Mouse (Mus musculus): Measurements from ENCODE around the gene H2-Ke6. TPM values are rescaled to one million over a fixed set of nuclear protein-coding genes. Genes with fewer than 3 reads are reported as not detected.

Gene H2-Ke6
- polyA plus RNA-seq (2017; shearing (Covaris generic)): 225 TPM

DNA sequence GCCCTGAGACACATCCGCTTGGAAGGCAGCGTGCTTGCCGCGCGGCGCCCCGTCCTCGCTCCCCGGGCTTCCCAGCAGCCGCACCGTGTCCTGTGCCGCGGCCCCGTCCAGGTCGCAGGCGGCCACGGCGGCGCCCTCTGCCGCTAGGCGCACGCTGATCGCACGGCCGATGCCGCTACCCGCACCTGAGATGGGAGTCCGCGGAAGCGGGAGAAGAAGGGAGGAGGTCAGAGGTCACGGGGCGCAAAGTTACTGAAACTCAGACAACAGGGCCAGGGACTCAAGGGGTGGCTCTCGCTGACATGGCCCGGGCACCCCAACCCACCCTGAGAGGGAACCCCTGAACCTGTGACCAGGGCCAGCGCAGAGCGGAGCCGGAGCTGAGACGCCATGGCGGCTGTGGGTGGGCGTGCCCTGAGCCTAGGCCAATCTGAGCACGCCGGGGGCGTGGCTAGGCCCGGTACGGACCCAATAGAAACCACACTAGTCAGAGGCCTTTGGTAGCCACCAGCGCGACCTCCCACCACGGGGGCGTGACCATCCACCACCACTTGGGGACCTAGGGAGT, at the start of gene H2-Ke6:
Gene H2-Ke6 (minus strand): TSS at position 405 of the 568 bp plus-strand sequence.

DNA sequence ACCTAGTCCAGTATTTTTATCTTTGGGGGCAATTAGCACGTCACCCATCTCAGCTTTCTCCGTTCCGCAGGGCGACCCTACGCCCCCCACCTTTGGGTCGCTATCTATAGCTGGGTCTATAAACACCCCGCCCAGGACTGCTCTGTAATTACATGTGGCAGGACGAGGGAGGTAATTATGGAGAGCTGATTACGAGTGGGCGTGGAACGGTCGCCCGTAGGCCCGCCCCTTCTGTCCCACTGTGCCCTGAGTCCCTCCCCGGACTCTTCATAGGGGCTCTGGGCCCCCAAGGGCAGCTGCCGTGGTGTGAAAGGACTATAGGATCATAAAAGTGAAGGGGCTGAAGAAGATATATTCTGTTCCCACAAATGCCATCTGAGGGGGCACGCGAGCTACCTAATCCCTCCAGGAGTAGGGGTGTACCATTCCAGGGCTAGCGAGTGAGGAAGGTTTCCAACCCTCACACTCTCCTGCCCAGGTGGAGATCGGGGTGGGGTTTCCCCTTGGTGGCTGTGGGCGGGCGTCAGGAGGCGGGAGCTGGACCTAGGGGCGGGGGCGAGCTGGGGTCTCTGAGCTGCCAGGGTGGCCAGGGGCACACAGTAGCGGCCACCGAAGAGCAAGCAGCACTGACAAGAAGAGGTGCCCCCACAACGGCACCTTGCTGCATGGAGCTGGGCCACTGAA, 11.2 kb upstream of the H2-Ke6 start, which contains the start of gene Col11a2:
Gene Col11a2 (plus strand): TSS at position 560 of the 684 bp plus-strand sequence.

DNA sequence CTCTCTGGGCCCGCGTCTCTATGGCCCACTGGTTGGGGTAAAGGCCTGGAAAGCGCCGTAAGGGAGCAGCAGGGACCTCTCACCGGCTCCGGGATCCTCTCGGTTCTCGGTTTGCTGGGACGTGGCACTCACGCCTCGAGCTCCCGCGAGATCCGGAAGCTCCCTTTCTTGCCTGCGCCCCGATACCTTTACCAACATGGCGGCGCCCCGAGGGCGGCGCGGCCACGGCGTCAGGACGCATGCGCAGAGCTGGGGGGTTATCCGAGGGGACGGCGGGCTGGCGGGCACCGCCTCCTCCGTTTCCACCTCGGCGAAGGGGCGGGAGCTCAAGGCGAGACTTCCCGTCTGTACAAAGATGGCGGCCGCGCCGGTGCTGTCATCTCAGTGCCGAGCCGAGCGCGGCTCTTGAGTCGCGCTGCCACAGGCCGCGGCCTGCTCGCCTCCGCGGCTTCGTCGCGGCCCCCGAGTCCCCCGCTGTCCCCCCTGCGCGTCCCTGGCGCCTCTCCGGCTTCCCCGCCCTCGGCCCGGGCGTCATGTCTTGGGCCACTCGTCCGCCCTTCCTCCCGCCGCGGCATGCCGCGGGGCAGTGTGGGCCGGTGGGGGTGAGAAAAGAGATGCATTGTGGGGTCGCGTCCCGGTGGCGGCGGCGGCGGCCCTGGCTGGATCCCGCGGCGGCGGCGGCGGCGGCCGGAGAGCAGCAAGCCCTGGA, 3.8 kb upstream of the H2-Ke6 start, which contains the start of the genes Slc39a7 and Rxrb:
Gene Slc39a7 (minus strand): TSS at position 218 of the 709 bp plus-strand sequence.
Gene Rxrb (plus strand): TSS at position 348 of the 709 bp plus-strand sequence.

DNA sequence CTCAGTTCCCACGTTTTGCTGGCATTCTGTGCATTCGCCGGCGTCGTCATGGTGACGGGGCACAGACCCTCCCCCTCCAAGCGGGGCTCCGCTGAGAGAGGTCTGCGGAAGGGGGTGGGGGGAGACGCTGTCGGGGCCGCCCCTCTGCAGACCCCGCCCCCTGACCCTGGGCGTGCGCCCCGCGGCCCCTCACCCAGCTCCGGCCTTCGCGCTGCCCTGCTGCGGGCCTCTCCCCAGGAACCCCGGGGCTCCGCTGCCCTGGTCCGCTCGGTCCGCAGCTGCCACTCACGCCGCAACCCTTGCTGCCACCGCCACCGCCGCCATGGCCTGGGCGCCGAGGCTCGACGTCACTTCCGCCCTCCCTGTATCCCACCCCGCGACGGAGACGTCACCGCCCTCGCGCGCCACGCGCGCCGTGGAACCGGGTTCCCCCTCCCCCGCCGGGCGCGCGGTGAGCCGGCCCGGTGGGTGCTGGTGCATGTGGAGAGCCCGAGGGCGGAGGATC, 3.5 kb downstream of the H2-Ke6 start, which contains the start of gene Ring1:
Gene Ring1 (minus strand): TSS at position 364 of the 505 bp plus-strand sequence.

DNA sequence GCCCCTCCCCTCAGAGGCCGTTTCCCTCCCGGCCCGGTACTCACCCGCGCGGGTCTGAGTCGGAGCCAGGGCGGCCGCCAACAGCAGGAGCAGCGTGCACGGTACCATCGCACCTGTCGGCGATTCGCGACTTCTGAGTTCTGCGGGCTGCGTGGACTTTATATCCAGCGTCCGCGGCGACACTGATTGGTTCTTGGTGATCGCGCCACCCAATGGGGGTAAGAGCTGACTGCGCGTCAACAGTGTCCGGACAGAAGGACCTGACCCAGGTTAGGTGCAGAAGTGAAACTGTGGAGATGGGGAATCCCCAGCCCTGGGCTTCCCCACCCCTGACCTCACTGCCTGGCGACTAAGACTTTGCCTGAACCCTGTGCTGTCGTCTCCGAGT, 27.7 kb downstream of the H2-Ke6 start, which contains the start of gene H2-K1:
Gene H2-K1 (minus strand): TSS at position 198 of the 388 bp plus-strand sequence.

Other genes with a start within 250 kb of the H2-Ke6 start
- 1.1 TPM for gene Angptl4, start 246.2 kb downstream of the H2-Ke6 start, polyA plus RNA-seq (2017; shearing (Covaris generic))
- gene Kank3, start 217.5 kb downstream of the H2-Ke6 start, polyA plus RNA-seq (2017; shearing (Covaris generic)): 4.4 TPM
- gene Rps28, start 203.5 kb downstream of the H2-Ke6 start, polyA plus RNA-seq (2017; shearing (Covaris generic)): 951 TPM
- 204 TPM for gene Ndufa7, start 203.5 kb downstream of the H2-Ke6 start, polyA plus RNA-seq (2017; shearing (Covaris generic))
- gene Cd320, start 185.0 kb downstream of the H2-Ke6 start, polyA plus RNA-seq (2017; shearing (Covaris generic)): 15.4 TPM
- gene Gm7029, start 154.2 kb downstream of the H2-Ke6 start, polyA plus RNA-seq (2017; shearing (Covaris generic)): not detected
- not detected for gene Kifc1, start 137.4 kb downstream of the H2-Ke6 start, polyA plus RNA-seq (2017; shearing (Covaris generic))
- 1.1 TPM for gene Platr17, start 122.9 kb downstream of the H2-Ke6 start, polyA plus RNA-seq (2017; shearing (Covaris generic))
- 50.2 TPM for gene Daxx, start 118.6 kb downstream of the H2-Ke6 start, polyA plus RNA-seq (2017; shearing (Covaris generic))
- gene Tapbp, start 112.2 kb downstream of the H2-Ke6 start, polyA plus RNA-seq (2017; shearing (Covaris generic)): 361 TPM
- 17.3 TPM for gene Zbtb22, start 112.2 kb downstream of the H2-Ke6 start, polyA plus RNA-seq (2017; shearing (Covaris generic))
- gene Rgl2, start 98.5 kb downstream of the H2-Ke6 start, polyA plus RNA-seq (2017; shearing (Covaris generic)): 79.3 TPM
- 83.9 TPM for gene Pfdn6, start 87.7 kb downstream of the H2-Ke6 start, polyA plus RNA-seq (2017; shearing (Covaris generic))
- gene Wdr46, start 87.4 kb downstream of the H2-Ke6 start, polyA plus RNA-seq (2017; shearing (Covaris generic)): 39.0 TPM
- gene B3galt4, start 76.6 kb downstream of the H2-Ke6 start, polyA plus RNA-seq (2017; shearing (Covaris generic)): 8.6 TPM
- 38.1 TPM for gene Vps52, start 72.2 kb downstream of the H2-Ke6 start, polyA plus RNA-seq (2017; shearing (Covaris generic))
- gene Rps18, start 72.1 kb downstream of the H2-Ke6 start, polyA plus RNA-seq (2017; shearing (Covaris generic)): 2,394 TPM
- gene H2-K1, start 27.7 kb downstream of the H2-Ke6 start, polyA plus RNA-seq (2017; shearing (Covaris generic)): 13,530 TPM
- 26.1 TPM for gene Ring1, start 3.4 kb downstream of the H2-Ke6 start, polyA plus RNA-seq (2017; shearing (Covaris generic))
- gene Slc39a7, start 3.6 kb upstream of the H2-Ke6 start, polyA plus RNA-seq (2017; shearing (Covaris generic)): 137 TPM
- gene Rxrb, start 3.8 kb upstream of the H2-Ke6 start, polyA plus RNA-seq (2017; shearing (Covaris generic)): 78.8 TPM
- gene Col11a2, start 11.4 kb upstream of the H2-Ke6 start, polyA plus RNA-seq (2017; shearing (Covaris generic)): 0.27 TPM
- 1.2 TPM for gene H2-Oa, start 64.3 kb upstream of the H2-Ke6 start, polyA plus RNA-seq (2017; shearing (Covaris generic))
- 12.1 TPM for gene H2-DMa, start 91.5 kb upstream of the H2-Ke6 start, polyA plus RNA-seq (2017; shearing (Covaris generic))
- gene Brd2, start 94.6 kb upstream of the H2-Ke6 start, polyA plus RNA-seq (2017; shearing (Covaris generic)): 260 TPM
- 0.28 TPM for gene H2-DMb2, start 115.2 kb upstream of the H2-Ke6 start, polyA plus RNA-seq (2017; shearing (Covaris generic))
- gene H2-DMb1, start 125.0 kb upstream of the H2-Ke6 start, polyA plus RNA-seq (2017; shearing (Covaris generic)): 1.0 TPM
- gene Tap1, start 159.5 kb upstream of the H2-Ke6 start, polyA plus RNA-seq (2017; shearing (Covaris generic)): 207 TPM
- 283 TPM for gene Psmb9, start 159.7 kb upstream of the H2-Ke6 start, polyA plus RNA-seq (2017; shearing (Covaris generic))
- 746 TPM for gene Psmb8, start 169.7 kb upstream of the H2-Ke6 start, polyA plus RNA-seq (2017; shearing (Covaris generic))
- gene Tap2, start 175.5 kb upstream of the H2-Ke6 start, polyA plus RNA-seq (2017; shearing (Covaris generic)): 259 TPM
- 20.6 TPM for gene H2-Ob, start 210.8 kb upstream of the H2-Ke6 start, polyA plus RNA-seq (2017; shearing (Covaris generic))
- gene H2-Ab1, start 229.6 kb upstream of the H2-Ke6 start, polyA plus RNA-seq (2017; shearing (Covaris generic)): 0.38 TPM